Mouse (Mus musculus): Measurements from ENCODE around the gene Auts2. TPM values are rescaled to one million over a fixed set of nuclear protein-coding genes. Genes with fewer than 3 reads are reported as not detected.

Auts2 gene
- polyA plus RNA-seq, 1 experiment from 2014 or later: 32.6 TPM

- under 1% methylated on average over 46 of the region's 46 CpGs for WGBS
- H3K4me3 ChIP-seq (ENCODE audit: low read length): peak overlapping the region; percentile 85
These were observed 1.7 kb downstream of the Auts2 start for GRCm38 (mm10) chr5:132541371-132541931.

GRCm38 (mm10) chr5:132540841-132541311, 2.3 kb downstream of the Auts2 start:
- Histone ChIP-seq H3K27ac (ENCODE audit: low read depth, low read length) (no peak overlapping the region), H3K4me1 (ENCODE audit: control insufficient read depth, insufficient read depth, low read length) (peaks cover 14% of the 10 kb centered on the region)
- ATAC-seq (ENCODE audit: low FRiP score, low TSS enrichment): no peak

More at GRCm38 (mm10) chr5:132541371-132541931, 1.7 kb downstream of the Auts2 start:
- H3K9ac ChIP-seq (ENCODE audit: low read depth, low read length): peak overlapping the region; percentile 87
- H3K27me3 ChIP-seq (ENCODE audit: control insufficient read depth, insufficient read depth, low read length): no peaks in the 10 kb centered on the region
- no peak for ATAC-seq (ENCODE audit: low FRiP score, low TSS enrichment)
- H3K27ac ChIP-seq (ENCODE audit: low read depth, low read length): peak overlapping the region; percentile 89; the same call in 1 of the 2 replicates
- H3K9me3 ChIP-seq (ENCODE audit: control insufficient read depth, low read length): no peaks in the 10 kb centered on the region
- no peaks in the 10 kb centered on the region for H3K36me3 ChIP-seq (ENCODE audit: control insufficient read depth, insufficient read depth, low read length)
- H3K4me1 ChIP-seq (ENCODE audit: control insufficient read depth, insufficient read depth, low read length): peaks cover 14% of the 10 kb centered on the region
- peak overlapping the region; percentile 83 for H3K4me2 ChIP-seq (replicated peaks; ENCODE audit: low read depth, low read length)

DNA sequence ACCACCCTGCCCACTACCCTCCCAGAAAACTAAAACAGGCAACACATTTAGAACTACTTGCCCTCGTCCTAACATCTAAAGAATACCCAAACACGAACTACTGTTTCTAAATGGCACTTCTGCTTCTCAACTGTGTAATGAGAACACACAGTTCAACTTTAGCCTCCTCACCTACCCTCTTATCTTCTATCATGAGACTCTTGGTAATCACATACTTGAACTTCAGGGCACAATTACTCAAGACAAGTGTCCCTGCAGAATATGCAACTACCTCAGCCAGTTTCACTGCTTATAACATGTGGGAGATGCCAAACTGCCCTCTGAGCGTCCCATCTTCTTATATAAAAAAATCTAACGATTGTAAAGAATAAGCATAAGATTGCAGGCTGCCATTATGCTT, 5.7 kb downstream of the Auts2 start:
- Histone ChIP-seq H3K27me3 (ENCODE audit: control insufficient read depth, insufficient read depth, low read length) (no peaks in the 10 kb centered on the region), H3K36me3 (ENCODE audit: control insufficient read depth, insufficient read depth, low read length) (no peaks in the 10 kb centered on the region), H3K4me3 (ENCODE audit: low read length) (no peak overlapping the region), H3K4me1 (ENCODE audit: control insufficient read depth, insufficient read depth, low read length) (peaks cover 14% of the 10 kb centered on the region), H3K27ac (ENCODE audit: low read depth, low read length) (no peak overlapping the region), H3K9ac (ENCODE audit: low read depth, low read length) (no peak overlapping the region), H3K9me3 (ENCODE audit: control insufficient read depth, low read length) (no peaks in the 10 kb centered on the region), H3K4me2 (replicated peaks; ENCODE audit: low read depth, low read length) (no peak overlapping the region)
- WGBS: 89% methylated on average over 4 of the region's 4 CpGs
- no peak for ATAC-seq (ENCODE audit: low FRiP score, low TSS enrichment)

More at GRCm38 (mm10) chr5:132540841-132541311, 2.3 kb downstream of the Auts2 start:
- H3K4me3 ChIP-seq (ENCODE audit: low read length): peak overlapping the region; percentile 85
- H3K9me3 ChIP-seq (ENCODE audit: control insufficient read depth, low read length): no peaks in the 10 kb centered on the region
- H3K27me3 ChIP-seq (ENCODE audit: control insufficient read depth, insufficient read depth, low read length): no peaks in the 10 kb centered on the region
- H3K4me2 ChIP-seq (replicated peaks; ENCODE audit: low read depth, low read length): peak overlapping the region; percentile 83
- WGBS: 2% methylated on average over 7 of the region's 7 CpGs
- no peaks in the 10 kb centered on the region for H3K36me3 ChIP-seq (ENCODE audit: control insufficient read depth, insufficient read depth, low read length)
- peak overlapping the region; percentile 87 for H3K9ac ChIP-seq (ENCODE audit: low read depth, low read length)

GRCm38 (mm10) chr5:132526395-132526794, 16.7 kb downstream of the Auts2 start:
- H3K4me1 ChIP-seq (ENCODE audit: control insufficient read depth, insufficient read depth, low read length): peaks cover 22% of the 10 kb centered on the region; the same call in 1 of the 2 replicates
- H3K4me3 ChIP-seq (ENCODE audit: low read length): no peak overlapping the region
- no peaks in the 10 kb centered on the region for H3K9me3 ChIP-seq (ENCODE audit: control insufficient read depth, low read length)
- no peak for ATAC-seq (ENCODE audit: low FRiP score, low TSS enrichment)
- H3K36me3 ChIP-seq (ENCODE audit: control insufficient read depth, insufficient read depth, low read length): no peaks in the 10 kb centered on the region
- H3K4me2 ChIP-seq (replicated peaks; ENCODE audit: low read depth, low read length): no peak overlapping the region
- no peaks in the 10 kb centered on the region for H3K27me3 ChIP-seq (ENCODE audit: control insufficient read depth, insufficient read depth, low read length)
- no peak overlapping the region for H3K9ac ChIP-seq (ENCODE audit: low read depth, low read length)
- WGBS: 84% methylated on average over 3 of the region's 3 CpGs
- no peak overlapping the region for H3K27ac ChIP-seq (ENCODE audit: low read depth, low read length)

DNA sequence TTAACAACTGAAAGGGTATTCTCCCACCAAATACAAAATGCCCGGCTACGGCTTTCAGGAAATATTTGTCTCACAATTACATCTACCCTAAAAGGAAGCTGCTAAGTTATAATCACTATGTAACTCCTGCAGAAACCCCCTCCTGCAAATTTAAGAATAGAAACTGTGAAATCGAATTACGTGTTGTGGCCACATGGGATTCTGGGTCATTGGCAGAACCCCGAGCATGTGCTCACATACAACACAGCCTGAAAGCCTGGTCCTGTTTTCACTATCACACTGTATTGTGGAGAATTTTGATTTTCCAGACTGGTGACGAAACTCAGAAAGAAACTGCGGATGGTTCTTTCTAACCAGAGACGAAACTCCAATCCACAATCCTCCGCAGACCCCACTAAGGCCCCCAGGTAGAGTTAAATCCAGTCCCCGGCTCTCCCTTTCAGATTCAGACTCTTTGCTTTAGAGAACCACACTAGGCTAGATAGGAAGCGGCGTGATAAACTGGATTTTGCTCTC, 21.7 kb downstream of the Auts2 start:
- Histone ChIP-seq H3K4me2 (replicated peaks; ENCODE audit: low read depth, low read length) (no peak overlapping the region), H3K4me1 (ENCODE audit: control insufficient read depth, insufficient read depth, low read length) (peaks cover 26% of the 10 kb centered on the region), H3K27me3 (ENCODE audit: control insufficient read depth, insufficient read depth, low read length) (no peaks in the 10 kb centered on the region), H3K9ac (ENCODE audit: low read depth, low read length) (no peak overlapping the region), H3K36me3 (ENCODE audit: control insufficient read depth, insufficient read depth, low read length) (no peaks in the 10 kb centered on the region), H3K9me3 (ENCODE audit: control insufficient read depth, low read length) (no peaks in the 10 kb centered on the region), H3K4me3 (ENCODE audit: low read length) (no peak overlapping the region), H3K27ac (ENCODE audit: low read depth, low read length) (no peak overlapping the region)
- no peak for ATAC-seq (ENCODE audit: low FRiP score, low TSS enrichment)
- 75% methylated on average over 12 of the region's 12 CpGs for WGBS

DNA sequence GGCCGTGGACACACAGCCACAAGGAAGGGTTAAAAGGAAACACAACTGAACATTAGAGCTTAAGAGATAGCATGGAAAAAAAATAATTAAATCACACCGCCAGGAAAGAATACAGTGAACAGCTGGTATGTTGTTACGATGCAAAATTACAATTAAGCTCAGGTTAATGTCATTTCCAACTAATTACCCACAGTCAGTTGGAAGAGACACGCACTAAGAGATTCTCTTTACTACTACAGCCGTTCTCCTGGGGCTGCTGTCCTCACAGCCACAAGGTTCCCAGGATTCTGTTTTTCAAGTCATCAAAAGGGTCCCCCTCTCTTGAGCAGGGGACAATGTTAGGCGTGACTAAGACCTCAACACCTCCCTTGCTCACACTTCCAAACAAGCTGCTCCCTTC, 25.3 kb downstream of the Auts2 start:
- no peak overlapping the region for H3K4me3 ChIP-seq (ENCODE audit: low read length)
- H3K4me2 ChIP-seq (replicated peaks; ENCODE audit: low read depth, low read length): no peak overlapping the region
- ATAC-seq (ENCODE audit: low FRiP score, low TSS enrichment): no peak
- H3K9me3 ChIP-seq (ENCODE audit: control insufficient read depth, low read length): no peaks in the 10 kb centered on the region
- no peaks in the 10 kb centered on the region for H3K36me3 ChIP-seq (ENCODE audit: control insufficient read depth, insufficient read depth, low read length)
- no peak overlapping the region for H3K27ac ChIP-seq (ENCODE audit: low read depth, low read length)
- H3K27me3 ChIP-seq (ENCODE audit: control insufficient read depth, insufficient read depth, low read length): no peaks in the 10 kb centered on the region
- peaks cover 33% of the 10 kb centered on the region for H3K4me1 ChIP-seq (ENCODE audit: control insufficient read depth, insufficient read depth, low read length)
- no peak overlapping the region for H3K9ac ChIP-seq (ENCODE audit: low read depth, low read length)
- WGBS: 40% methylated on average over 6 of the region's 6 CpGs

DNA sequence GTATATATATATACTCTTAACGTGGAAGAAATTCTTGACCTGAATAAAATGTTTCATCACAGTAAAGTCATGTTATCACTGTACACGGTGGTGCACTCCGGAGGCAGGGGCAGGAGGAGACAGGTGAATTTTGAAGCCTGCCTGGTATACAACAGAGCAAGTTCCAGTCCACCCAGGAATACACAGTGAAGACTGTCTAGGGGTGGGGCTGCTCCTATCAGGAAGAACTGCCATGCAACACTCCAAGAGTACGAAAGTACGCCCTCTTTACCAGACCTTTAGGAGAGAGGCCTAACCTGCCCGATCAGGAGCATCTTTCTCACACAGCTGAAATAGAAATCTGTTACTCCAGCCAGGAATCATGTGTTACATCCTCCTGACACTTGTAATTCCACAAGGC, 28.6 kb downstream of the Auts2 start:
- H3K36me3 ChIP-seq (ENCODE audit: control insufficient read depth, insufficient read depth, low read length): no peaks in the 10 kb centered on the region
- H3K9ac ChIP-seq (ENCODE audit: low read depth, low read length): no peak overlapping the region
- no peak for ATAC-seq (ENCODE audit: low FRiP score, low TSS enrichment)
- H3K4me2 ChIP-seq (replicated peaks; ENCODE audit: low read depth, low read length): no peak overlapping the region
- no peak overlapping the region for H3K27ac ChIP-seq (ENCODE audit: low read depth, low read length)
- no peak overlapping the region for H3K4me3 ChIP-seq (ENCODE audit: low read length)
- WGBS: 87% methylated on average over 6 of the region's 6 CpGs
- no peaks in the 10 kb centered on the region for H3K9me3 ChIP-seq (ENCODE audit: control insufficient read depth, low read length)
- no peaks in the 10 kb centered on the region for H3K27me3 ChIP-seq (ENCODE audit: control insufficient read depth, insufficient read depth, low read length)
- H3K4me1 ChIP-seq (ENCODE audit: control insufficient read depth, insufficient read depth, low read length): peaks cover 32% of the 10 kb centered on the region

DNA sequence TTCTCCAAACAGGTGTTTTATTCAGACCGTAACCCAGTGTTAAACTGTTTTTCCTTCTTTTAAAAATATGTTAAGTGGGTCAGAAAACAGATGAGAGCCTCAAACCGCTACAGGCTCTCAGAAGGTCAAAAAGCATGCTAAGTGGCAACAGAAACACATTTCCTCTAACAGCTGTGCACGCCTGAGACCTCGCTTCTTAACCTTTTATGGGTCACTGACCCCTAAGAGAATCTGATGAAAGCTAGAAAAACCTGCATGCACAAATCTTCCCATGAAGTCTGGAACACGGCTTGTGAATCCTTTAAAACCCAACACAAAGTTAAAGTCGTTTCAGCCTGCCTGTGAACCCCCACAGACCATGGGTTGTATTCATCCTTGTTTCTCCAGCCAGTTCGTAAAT, 29.9 kb downstream of the Auts2 start:
- H3K4me1 ChIP-seq (ENCODE audit: control insufficient read depth, insufficient read depth, low read length): peaks cover 23% of the 10 kb centered on the region
- H3K9me3 ChIP-seq (ENCODE audit: control insufficient read depth, low read length): no peaks in the 10 kb centered on the region
- no peak overlapping the region for H3K9ac ChIP-seq (ENCODE audit: low read depth, low read length)
- no peak overlapping the region for H3K27ac ChIP-seq (ENCODE audit: low read depth, low read length)
- H3K27me3 ChIP-seq (ENCODE audit: control insufficient read depth, insufficient read depth, low read length): no peaks in the 10 kb centered on the region
- no peak overlapping the region for H3K4me3 ChIP-seq (ENCODE audit: low read length)
- ATAC-seq (ENCODE audit: low FRiP score, low TSS enrichment): no peak
- H3K4me2 ChIP-seq (replicated peaks; ENCODE audit: low read depth, low read length): no peak overlapping the region
- H3K36me3 ChIP-seq (ENCODE audit: control insufficient read depth, insufficient read depth, low read length): no peaks in the 10 kb centered on the region
- WGBS: 33% methylated on average over 7 of the region's 7 CpGs

GRCm38 (mm10) chr5:132509464-132509885, 33.7 kb downstream of the Auts2 start:
- ATAC-seq (ENCODE audit: low FRiP score, low TSS enrichment): no peak
- Histone ChIP-seq H3K27ac (ENCODE audit: low read depth, low read length) (no peak overlapping the region), H3K4me1 (ENCODE audit: control insufficient read depth, insufficient read depth, low read length) (peaks cover 16% of the 10 kb centered on the region; the same call in 1 of the 2 replicates)

More at GRCm38 (mm10) chr5:132509464-132509885, 33.7 kb downstream of the Auts2 start:
- Histone ChIP-seq H3K4me2 (replicated peaks; ENCODE audit: low read depth, low read length) (peak overlapping the region; percentile 15; the same call in 1 of the 2 replicates), H3K27me3 (ENCODE audit: control insufficient read depth, insufficient read depth, low read length) (no peaks in the 10 kb centered on the region), H3K9ac (ENCODE audit: low read depth, low read length) (no peak overlapping the region), H3K9me3 (ENCODE audit: control insufficient read depth, low read length) (no peaks in the 10 kb centered on the region), H3K36me3 (ENCODE audit: control insufficient read depth, insufficient read depth, low read length) (no peaks in the 10 kb centered on the region), H3K4me3 (ENCODE audit: low read length) (no peak overlapping the region)
- WGBS: 16% methylated on average over 9 of the region's 9 CpGs

Data from kidney, embryonic 14.5 days (tissue).